Mouse (Mus musculus): Measurements from ENCODE around the gene Lrfn1.

GRCm38 (mm10) chr7:28477363-28477762 is 25.6 kb downstream of the Lrfn1 start:
- TF ChIP-seq POLR2A (IDR thresholded peaks at IDR 0.05; ENCODE audit: insufficient read depth, low read length), result no peak
- TF ChIP-seq EP300 (IDR thresholded peaks at IDR 0.05; ENCODE audit: insufficient read depth, low read depth, low read length), result no peak

Measured in ES-Bruce4 (cell line).